Mouse (Mus musculus) NIH3T3 (cell line): ENCODE results near the gene Slc41a1.

Experiments
- DNase-seq: peaks from one replicate; pipeline ENCODE4 v3.0.0-alpha.2; 2012; ENCODE audit warnings: low read depth

The Slc41a1 gene

GRCm38 (mm10) chr1:131886641-131887040 is 59.3 kb downstream of the Slc41a1 start:
- DNase-seq = no peak

- no peak for DNase-seq
These were observed 62.9 kb downstream of the Slc41a1 start for GRCm38 (mm10) chr1:131890043-131890658.

- no peak for DNase-seq
These were observed 64.1 kb downstream of the Slc41a1 start for GRCm38 (mm10) chr1:131891436-131891835.
